Mouse (Mus musculus): ENCODE results near the gene Fcho1. TPM values are rescaled to one million over a fixed set of nuclear protein-coding genes. Genes with fewer than 3 reads are reported as not detected.

Gene Fcho1
- total and polyA plus RNA-seq, 3 experiments: 7.6 to 27.3 (median 14.0) TPM

- peak; percentile 32 for DNase-seq (ENCODE audit: low spot score)
- H3K9me3 ChIP-seq (replicated peaks): no peaks in the 10 kb centered on the region
- H3K36me3 ChIP-seq (replicated peaks): peaks cover 1% of the 10 kb centered on the region
- H3K4me3 ChIP-seq (ENCODE audit: low read depth, low read length): peak overlapping the region; percentile 74
- peaks cover 41% of the 10 kb centered on the region for H3K27me3 ChIP-seq (ENCODE audit: insufficient read depth, low read length)
- no peak for TF ChIP-seq CTCF (IDR thresholded peaks at IDR 0.05; ENCODE audit: low read depth, low read length)
- no peak for TF ChIP-seq TAL1 (conservative IDR thresholded peaks at IDR 0.05; ENCODE audit: low read depth, low read length)
- peaks cover 71% of the 10 kb centered on the region for H3K4me1 ChIP-seq (ENCODE audit: insufficient read depth, low read depth, low read length)
- ATAC-seq (ENCODE audit: extremely low read depth, insufficient number of reproducible peaks, low FRiP score, poor library complexity, severe bottlenecking): no peak
These were observed 55.3 kb downstream of the Fcho1 start for GRCm38 (mm10) chr8:71670198-71670597.

DNA sequence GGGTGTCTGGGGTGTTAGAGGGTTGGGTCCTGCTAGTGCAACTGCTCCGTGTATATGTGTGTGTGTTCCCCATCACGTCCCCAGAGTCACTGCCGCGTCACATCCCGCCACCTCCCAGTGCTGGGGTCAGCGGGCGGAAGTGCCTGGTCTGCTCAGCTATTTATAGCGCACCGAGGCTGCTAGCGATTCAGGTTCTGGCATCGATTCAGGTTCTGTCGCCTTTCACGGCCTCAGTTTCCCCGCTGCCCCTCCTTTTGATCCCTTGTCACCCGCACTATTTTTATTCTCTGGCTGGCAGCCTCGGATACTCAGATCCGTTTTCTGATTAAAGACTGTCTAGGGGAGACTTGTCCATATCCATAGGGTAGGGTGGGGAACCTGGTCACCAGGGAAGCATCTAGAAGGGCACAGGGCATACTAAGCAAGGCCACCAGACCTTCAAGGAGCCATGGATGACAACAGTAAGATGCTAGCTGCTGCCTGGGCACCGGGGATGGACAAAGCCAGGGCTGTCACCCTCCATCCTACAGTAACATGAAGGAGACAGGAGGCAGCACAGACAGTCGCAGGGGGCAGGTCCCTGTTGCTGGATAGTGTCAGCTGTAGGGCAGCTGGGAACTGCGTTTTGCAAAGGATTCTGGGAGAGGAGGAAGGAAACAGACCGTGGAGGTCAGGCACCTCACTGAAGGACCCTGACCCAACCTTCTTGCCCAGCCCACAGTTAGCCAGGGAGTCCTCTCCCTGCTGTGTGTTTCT lies 57.1 kb downstream of the Fcho1 start:
- ATAC-seq (ENCODE audit: extremely low read depth, insufficient number of reproducible peaks, low FRiP score, poor library complexity, severe bottlenecking) (0 out of 2 replicates have a peak, but pooled peaks have one; percentile 16), DNase-seq (ENCODE audit: low spot score) (peak; percentile 53)
- peaks cover 49% of the 10 kb centered on the region for H3K27me3 ChIP-seq (ENCODE audit: insufficient read depth, low read length)

GRCm38 (mm10) chr8:71667256-71667655 lies 58.3 kb downstream of the Fcho1 start:
- H3K36me3 ChIP-seq (replicated peaks): peaks cover 4% of the 10 kb centered on the region
- ATAC-seq (ENCODE audit: extremely low read depth, insufficient number of reproducible peaks, low FRiP score, poor library complexity, severe bottlenecking) (no peak), DNase-seq (ENCODE audit: low spot score) (no peak)
- peaks cover 70% of the 10 kb centered on the region for H3K4me1 ChIP-seq (ENCODE audit: insufficient read depth, low read depth, low read length)
- H3K9me3 ChIP-seq (replicated peaks): no peaks in the 10 kb centered on the region
- H3K27me3 ChIP-seq (ENCODE audit: insufficient read depth, low read length): peaks cover 58% of the 10 kb centered on the region
- TF ChIP-seq CTCF (IDR thresholded peaks at IDR 0.05; ENCODE audit: low read depth, low read length): no peak
- peak overlapping the region; percentile 48; the same call in 1 of the 2 replicates for H3K4me3 ChIP-seq (ENCODE audit: low read depth, low read length)

More for the DNA sequence above, 57.1 kb downstream of the Fcho1 start:
- Histone ChIP-seq H3K4me3 (ENCODE audit: low read depth, low read length) (peak overlapping the region; percentile 69), H3K9me3 (replicated peaks) (no peaks in the 10 kb centered on the region), H3K4me1 (ENCODE audit: insufficient read depth, low read depth, low read length) (peaks cover 77% of the 10 kb centered on the region), H3K36me3 (replicated peaks) (no peaks in the 10 kb centered on the region)
- no peak for TF ChIP-seq GATA1 (IDR thresholded peaks at IDR 0.05; ENCODE audit: borderline replicate concordance, low read length)
- no peak for TF ChIP-seq POLR2AphosphoS5 (IDR thresholded peaks at IDR 0.05; ENCODE audit: insufficient replicate concordance, low read depth, low read length)
- no peak for TF ChIP-seq GATA2 (IDR thresholded peaks at IDR 0.05; ENCODE audit: borderline replicate concordance, low read depth, low read length)
- TF ChIP-seq TAL1 (conservative IDR thresholded peaks at IDR 0.05; ENCODE audit: low read depth, low read length): no peak
- TF ChIP-seq CTCF (IDR thresholded peaks at IDR 0.05; ENCODE audit: low read depth, low read length): no peak

DNA sequence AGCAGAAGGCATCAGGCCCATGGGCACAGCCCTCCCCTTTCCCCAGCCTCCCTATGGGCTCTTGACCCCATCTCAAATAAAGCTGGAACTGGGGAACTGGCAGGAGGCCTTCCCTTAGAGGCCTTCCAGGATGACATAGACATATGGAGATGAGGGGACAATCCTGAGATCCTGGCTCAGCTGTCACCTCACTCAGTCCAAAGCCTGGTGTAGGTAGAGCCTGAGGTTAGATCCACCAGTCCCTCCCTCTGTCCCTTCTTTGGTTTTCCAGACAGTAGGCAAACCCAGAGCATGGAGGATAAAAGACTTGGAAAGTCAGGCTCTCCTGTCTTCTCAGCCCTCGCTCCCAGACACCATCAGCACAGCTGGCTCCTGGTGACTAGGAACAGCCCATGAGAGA lies 58.7 kb downstream of the Fcho1 start:
- no peak overlapping the region; the same call in 1 of the 2 replicates for H3K4me3 ChIP-seq (ENCODE audit: low read depth, low read length)
- H3K9me3 ChIP-seq (replicated peaks): no peaks in the 10 kb centered on the region
- peaks cover 5% of the 10 kb centered on the region for H3K36me3 ChIP-seq (replicated peaks)
- ATAC-seq (ENCODE audit: extremely low read depth, insufficient number of reproducible peaks, low FRiP score, poor library complexity, severe bottlenecking): no peak
- TF ChIP-seq GATA1 (IDR thresholded peaks at IDR 0.05; ENCODE audit: borderline replicate concordance, low read length): no peak
- TF ChIP-seq GATA2 (IDR thresholded peaks at IDR 0.05; ENCODE audit: borderline replicate concordance, low read depth, low read length): no peak
- TF ChIP-seq CTCF (IDR thresholded peaks at IDR 0.05; ENCODE audit: low read depth, low read length): no peak
- TF ChIP-seq TAL1 (conservative IDR thresholded peaks at IDR 0.05; ENCODE audit: low read depth, low read length): no peak
- TF ChIP-seq POLR2AphosphoS5 (IDR thresholded peaks at IDR 0.05; ENCODE audit: insufficient replicate concordance, low read depth, low read length): no peak
- peaks cover 62% of the 10 kb centered on the region for H3K27me3 ChIP-seq (ENCODE audit: insufficient read depth, low read length)
- no peak for DNase-seq (ENCODE audit: low spot score)
- H3K4me1 ChIP-seq (ENCODE audit: insufficient read depth, low read depth, low read length): peaks cover 66% of the 10 kb centered on the region

- no peak for TF ChIP-seq POLR2AphosphoS5 (IDR thresholded peaks at IDR 0.05; ENCODE audit: insufficient replicate concordance, low read depth, low read length)
- TF ChIP-seq GATA1 (IDR thresholded peaks at IDR 0.05; ENCODE audit: borderline replicate concordance, low read length): no peak
- no peak for TF ChIP-seq CTCF (IDR thresholded peaks at IDR 0.05; ENCODE audit: low read depth, low read length)
- no peak for TF ChIP-seq GATA2 (IDR thresholded peaks at IDR 0.05; ENCODE audit: borderline replicate concordance, low read depth, low read length)
- TF ChIP-seq TAL1 (conservative IDR thresholded peaks at IDR 0.05; ENCODE audit: low read depth, low read length): no peak
- H3K9me3 ChIP-seq (replicated peaks): no peaks in the 10 kb centered on the region
- ATAC-seq (ENCODE audit: extremely low read depth, insufficient number of reproducible peaks, low FRiP score, poor library complexity, severe bottlenecking) (peak; percentile 66), DNase-seq (ENCODE audit: low spot score) (peak; percentile 75)
- peaks cover 56% of the 10 kb centered on the region for H3K4me1 ChIP-seq (ENCODE audit: insufficient read depth, low read depth, low read length)
- peaks cover 5% of the 10 kb centered on the region for H3K36me3 ChIP-seq (replicated peaks)
- peak overlapping the region; percentile 70 for H3K4me3 ChIP-seq (ENCODE audit: low read depth, low read length)
- H3K27me3 ChIP-seq (ENCODE audit: insufficient read depth, low read length): peaks cover 59% of the 10 kb centered on the region
These were observed 60.0 kb downstream of the Fcho1 start for GRCm38 (mm10) chr8:71665331-71666130.

DNA sequence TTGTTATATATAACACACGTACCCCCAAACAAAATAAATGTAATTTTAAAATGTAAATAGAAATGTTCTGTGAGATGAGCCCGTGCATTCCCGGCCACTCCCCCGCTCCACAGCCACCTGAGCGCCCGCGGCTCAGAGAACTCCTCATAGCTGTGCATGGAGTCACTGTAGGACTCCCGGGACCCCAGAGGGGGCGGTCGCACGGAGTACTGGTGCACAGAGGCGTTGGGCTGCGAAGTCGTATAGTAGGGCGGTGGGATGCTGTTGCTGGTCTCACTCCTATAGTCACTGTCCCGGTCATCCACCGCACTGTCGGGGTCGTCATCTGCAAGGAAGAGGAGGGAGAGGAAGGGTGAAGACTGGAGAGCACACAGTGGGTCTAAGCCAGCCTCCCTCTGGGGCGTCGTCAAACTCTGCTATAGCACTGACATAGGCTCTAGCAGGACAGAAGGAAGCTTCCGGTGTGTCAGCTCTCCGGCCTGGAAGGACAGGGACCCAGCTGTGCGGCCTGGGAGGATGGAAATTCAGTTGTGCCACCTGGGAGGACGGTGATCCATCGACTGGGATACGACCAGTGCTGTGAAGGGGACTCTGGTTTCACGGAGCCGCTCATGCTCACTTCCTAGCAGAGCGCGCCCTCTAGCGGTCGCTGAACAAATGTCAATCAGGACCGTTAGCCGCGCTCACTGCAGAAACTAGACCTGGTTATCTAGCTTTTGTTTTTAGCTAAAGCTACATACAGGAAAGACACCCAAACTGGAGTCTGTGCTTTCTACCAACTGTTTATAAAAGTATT lies 65.0 kb downstream of the Fcho1 start:
- ATAC-seq (ENCODE audit: extremely low read depth, insufficient number of reproducible peaks, low FRiP score, poor library complexity, severe bottlenecking): no peak
- no peaks in the 10 kb centered on the region for H3K9me3 ChIP-seq (replicated peaks)
- no peak overlapping the region; the same call in 1 of the 2 replicates for H3K4me3 ChIP-seq (ENCODE audit: low read depth, low read length)
- peaks cover 5% of the 10 kb centered on the region for H3K36me3 ChIP-seq (replicated peaks)
- H3K4me1 ChIP-seq (ENCODE audit: insufficient read depth, low read depth, low read length): peaks cover 27% of the 10 kb centered on the region
- TF ChIP-seq TAL1 (conservative IDR thresholded peaks at IDR 0.05; ENCODE audit: low read depth, low read length): no peak
- no peak for TF ChIP-seq GATA2 (IDR thresholded peaks at IDR 0.05; ENCODE audit: borderline replicate concordance, low read depth, low read length)
- no peak for TF ChIP-seq POLR2AphosphoS5 (IDR thresholded peaks at IDR 0.05; ENCODE audit: insufficient replicate concordance, low read depth, low read length)
- peak; percentile 73 for TF ChIP-seq CTCF (IDR thresholded peaks at IDR 0.05; ENCODE audit: low read depth, low read length)
- TF ChIP-seq GATA1 (IDR thresholded peaks at IDR 0.05; ENCODE audit: borderline replicate concordance, low read length): no peak
- H3K27me3 ChIP-seq (ENCODE audit: insufficient read depth, low read length): peaks cover 55% of the 10 kb centered on the region
- peak; percentile 70 for DNase-seq (ENCODE audit: low spot score)

Measured in G1E (cell line).